Mouse (Mus musculus) heart, postnatal 0 days (tissue): Measurements from ENCODE around the gene Tmem117.

Experiments
- CTCF ChIP-seq: IDR thresholded peaks from 2 replicates; pipeline ENCODE4 v1.5.1; 2016; ENCODE audit warnings: antibody characterized with exemption, control low read depth, low read depth
- EP300 ChIP-seq: IDR thresholded peaks from 2 replicates; pipeline ENCODE4 v1.6.1; 2016; ENCODE audit warnings: antibody characterized with exemption, low read depth

DNA sequence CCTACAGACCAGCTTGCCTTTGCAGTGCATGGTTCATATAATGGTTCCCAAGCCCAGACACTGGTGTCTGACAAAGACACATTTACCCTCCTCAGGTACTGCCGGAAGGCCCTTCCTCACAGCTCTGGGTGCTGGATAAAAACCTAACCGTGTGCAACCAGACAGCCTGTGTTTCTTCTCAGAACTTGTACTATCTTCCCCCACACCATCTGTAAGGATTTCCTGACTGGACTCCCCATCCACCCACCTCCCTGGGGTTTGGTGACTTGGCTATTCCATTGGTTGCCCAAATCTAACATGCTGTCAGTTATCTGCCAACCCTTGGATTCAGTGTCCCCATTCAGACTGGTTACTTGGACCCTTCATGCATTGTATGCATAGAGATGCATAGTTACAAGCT is 232.1 kb downstream of the Tmem117 start:
- no peak for TF ChIP-seq CTCF
- no peak for TF ChIP-seq EP300
